Mouse (Mus musculus) B cell, adult 67 days (primary cell): ENCODE data around the gene Gucy2g. TPM values are rescaled to one million over a fixed set of nuclear protein-coding genes. Genes with fewer than 3 reads are reported as not detected.

Source experiments
- total RNA-seq, 2 experiments: library from RNA; stranded (reverse); gene quantifications; 4 replicates each; pipeline ENCODE4 v1.2.4; 2023

Gucy2g gene
- not detected for total RNA-seq

GRCm38 (mm10) chr19:55241186-55241645 is at the start of gene Gucy2g:
Gucy2g (minus strand) TSS chr19:55241236.

GRCm38 (mm10) chr19:55251383-55252124 is 10.5 kb upstream of the Gucy2g start, which contains the start of gene Acsl5:
Acsl5 (plus strand) TSS chr19:55251938.

GRCm38 (mm10) chr19:55180433-55180832 is 60.6 kb downstream of the Gucy2g start, which contains the start of gene Tectb:
Tectb (plus strand) TSS chr19:55180733.

Other genes with a start within 250 kb of the Gucy2g start
- 10 to 100 TPM in 1 of 2 experiments, 1 to 10 TPM in 1; 8.7 to 11.5 TPM for gene Gpam, start 114.0 kb downstream of the Gucy2g start, total RNA-seq
- not detected for gene Tectb, start 60.5 kb downstream of the Gucy2g start, total RNA-seq
- 10 to 100 TPM; 44.1 to 45.7 TPM for gene Acsl5, start 10.7 kb upstream of the Gucy2g start, total RNA-seq
- gene Zdhhc6, start 74.8 kb upstream of the Gucy2g start, total RNA-seq = 10 to 100 TPM; 34.7 to 48.1 TPM
- 10 to 100 TPM; 42.5 to 47.2 TPM for gene Vti1a, start 75.1 kb upstream of the Gucy2g start, total RNA-seq